Mouse (Mus musculus) MEL (cell line): ENCODE measurements around the gene Ccpg1.

Experiments used
- BHLHE40 ChIP-seq: IDR thresholded peaks from 2 replicates; pipeline ENCODE4 v1.6.1; 2012; ENCODE audit warnings: low read depth, mild to moderate bottlenecking, inconsistent platforms, low read length, improper control_type of control experiment, borderline replicate concordance
- E2F4 ChIP-seq: IDR thresholded peaks from 2 replicates; pipeline ENCODE4 v1.6.1; 2011; ENCODE audit warnings: low read depth, low read length, improper control_type of control experiment, borderline replicate concordance
- EP300 ChIP-seq, 2 experiments: IDR thresholded peaks; 2 replicates each; pipeline ENCODE4 v1.6.1; 2011; ENCODE audit warnings: improper control_type of control experiment in 2 of 2, low read length in 2 of 2, low read depth in 1 of 2, mild to moderate bottlenecking in 1 of 2
- HCFC1 ChIP-seq: IDR thresholded peaks from 2 replicates; pipeline ENCODE4 v1.6.1; 2012; ENCODE audit warnings: low read depth, mild to moderate bottlenecking, inconsistent platforms, low read length, improper control_type of control experiment, moderate library complexity
- JUND ChIP-seq: IDR thresholded peaks from 2 replicates; pipeline ENCODE4 v1.6.1; 2011; ENCODE audit warnings: low read depth, mild to moderate bottlenecking, improper control_type of control experiment, low read length
- NRF1 ChIP-seq: IDR thresholded peaks from 2 replicates; pipeline ENCODE4 v1.6.1; 2014; ENCODE audit warnings: low read depth, mild to moderate bottlenecking, inconsistent platforms, low read length, improper control_type of control experiment, moderate library complexity; ENCODE audit not compliant: poor library complexity, insufficient read depth, severe bottlenecking
- POLR2AphosphoS5 ChIP-seq: IDR thresholded peaks from 2 replicates; pipeline ENCODE4 v1.6.1; 2012; ENCODE audit warnings: low read depth, borderline replicate concordance, mild to moderate bottlenecking, inconsistent platforms, low read length, moderate library complexity, mixed read lengths
- SMC3 ChIP-seq: IDR thresholded peaks from 2 replicates; pipeline ENCODE4 v1.6.1; 2011; ENCODE audit warnings: low read depth, low read length, improper control_type of control experiment
- USF1 ChIP-seq: IDR thresholded peaks from 2 replicates; pipeline ENCODE4 v1.6.1; 2014; ENCODE audit warnings: low read depth, mild to moderate bottlenecking, inconsistent platforms, low read length, improper control_type of control experiment, moderate library complexity

DNA sequence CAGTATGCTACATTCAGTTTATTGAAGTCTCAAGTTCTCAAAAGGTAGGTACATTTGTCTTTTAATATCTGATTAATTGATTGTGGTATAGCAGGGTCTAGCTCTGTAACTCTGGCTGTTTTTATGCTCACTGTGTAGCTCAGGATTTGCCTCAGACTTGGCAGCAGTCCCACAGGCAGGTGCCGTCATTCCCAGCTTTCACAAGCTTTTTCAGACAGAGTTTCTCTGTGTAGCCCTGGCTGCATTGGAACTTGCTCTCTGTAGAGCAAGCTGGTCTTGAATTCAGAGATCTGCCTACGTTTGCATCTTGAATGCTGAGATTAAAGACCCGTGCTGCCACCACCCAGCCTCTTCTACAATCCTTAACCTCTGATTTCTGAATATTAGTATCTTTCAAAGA lies 16.9 kb downstream of the Ccpg1 start:
- TF ChIP-seq SMC3 (no peak), JUND (no peak), HCFC1 (no peak), BHLHE40 (no peak), EP300 (IDR thresholded peaks at IDR 0.05; ENCODE audit: low read depth in 1 of 2, low read length in 2 of 2) (no peak), USF1 (no peak), NRF1 (no peak), E2F4 (no peak), POLR2AphosphoS5 (no peak)
